Mouse (Mus musculus) frontal cortex, postnatal 36 days (tissue): ENCODE data around the gene Cxcl12.

Experiments used
- DNase-seq, 2 experiments: peaks; one replicate each; pipeline ENCODE4 v3.0.0; 2022; ENCODE audit warnings: low spot score in 2 of 2

Cxcl12 gene

DNA sequence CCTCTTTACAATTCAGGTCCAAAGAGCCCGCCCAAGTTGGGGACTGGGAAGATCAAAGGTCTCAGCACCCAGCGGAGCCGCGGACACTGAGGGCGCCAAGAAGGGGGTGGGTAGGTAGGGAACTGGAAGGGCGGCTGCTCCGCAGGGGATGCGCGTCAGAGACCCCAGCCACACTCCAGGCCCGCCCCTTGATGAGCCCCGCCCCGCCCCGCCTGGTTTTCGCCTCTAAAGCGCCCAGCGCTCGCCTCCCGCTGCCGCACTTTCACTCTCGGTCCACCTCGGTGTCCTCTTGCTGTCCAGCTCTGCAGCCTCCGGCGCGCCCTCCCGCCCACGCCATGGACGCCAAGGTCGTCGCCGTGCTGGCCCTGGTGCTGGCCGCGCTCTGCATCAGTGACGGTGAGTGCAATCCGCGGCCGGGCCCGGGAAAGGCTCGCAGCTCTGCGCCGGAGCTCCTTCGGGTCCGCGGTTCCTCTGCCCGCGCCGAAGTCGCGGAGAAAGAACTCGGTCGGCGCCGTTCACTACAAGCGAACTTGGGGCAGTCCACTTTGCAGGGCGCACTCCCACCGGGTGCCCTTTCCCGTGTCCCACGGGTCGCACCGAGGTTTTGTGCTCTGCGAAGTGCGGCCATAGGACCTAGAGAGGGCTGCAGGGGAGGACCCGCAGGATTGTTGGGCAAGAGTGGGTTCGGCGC lies at the start of gene Cxcl12:
Gene Cxcl12, plus strand, starts transcription at position 215 of the 691 bp plus-strand sequence.
- peak; percentile 27 to 37 for DNase-seq

DNA sequence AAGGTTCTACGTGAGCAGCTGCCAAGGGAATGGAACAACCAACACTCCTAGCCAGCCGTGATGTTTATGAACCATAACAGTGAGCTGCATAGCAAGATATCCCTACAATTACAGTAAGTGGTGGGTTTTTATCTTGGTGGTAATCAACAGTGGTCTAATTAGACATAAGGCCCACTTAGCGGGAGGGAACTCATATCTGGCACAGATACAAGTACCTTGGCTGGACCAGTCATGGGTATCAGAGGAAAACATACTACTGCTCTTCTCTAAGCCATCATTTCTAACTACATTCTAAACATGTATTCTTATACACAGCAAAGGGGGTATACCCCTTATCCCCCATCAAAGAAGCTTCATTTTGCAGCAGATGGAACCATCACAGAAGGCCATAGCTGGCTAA lies 46.3 kb upstream of the Cxcl12 start:
- DNase-seq: no peak

DNA sequence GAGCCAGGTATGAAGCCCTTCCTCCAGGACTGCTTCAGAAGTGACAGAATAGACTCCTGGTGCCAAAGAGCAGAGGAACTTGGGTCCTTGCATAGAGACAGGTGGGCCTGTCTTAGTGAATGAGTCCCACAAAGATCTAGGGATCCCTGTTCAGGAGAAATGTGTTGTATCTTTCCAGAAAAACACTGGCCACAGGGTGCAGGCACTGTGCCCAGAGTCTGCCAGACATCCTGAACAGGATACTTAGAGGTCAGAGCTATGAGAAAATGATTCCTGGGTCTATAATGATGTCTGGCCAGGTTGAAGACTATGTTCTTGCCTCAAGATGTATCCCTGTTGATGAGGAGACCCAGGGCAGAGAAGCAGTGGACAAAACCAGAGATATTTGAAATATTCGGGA lies 42.0 kb upstream of the Cxcl12 start:
- no peak for DNase-seq

DNA sequence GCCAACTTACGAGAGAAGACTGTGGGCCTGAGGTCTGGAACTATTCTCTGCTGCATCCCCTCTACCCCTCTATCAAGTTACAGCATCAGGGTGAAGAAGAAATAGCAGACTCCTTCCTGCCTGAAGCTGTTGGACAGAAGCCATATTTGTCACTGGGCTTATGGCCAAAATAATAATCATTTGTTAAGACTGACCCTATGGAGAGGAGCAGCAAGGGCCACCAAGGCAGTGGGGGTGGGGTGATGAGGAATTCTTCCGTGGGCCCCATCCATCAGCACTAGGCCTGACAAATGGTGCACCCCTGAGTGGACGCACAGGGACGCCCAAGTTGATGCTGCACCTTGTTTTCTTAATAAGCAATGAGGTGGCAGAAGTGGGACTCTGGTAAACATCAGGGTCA lies 38.9 kb upstream of the Cxcl12 start:
- DNase-seq: no peak

DNA sequence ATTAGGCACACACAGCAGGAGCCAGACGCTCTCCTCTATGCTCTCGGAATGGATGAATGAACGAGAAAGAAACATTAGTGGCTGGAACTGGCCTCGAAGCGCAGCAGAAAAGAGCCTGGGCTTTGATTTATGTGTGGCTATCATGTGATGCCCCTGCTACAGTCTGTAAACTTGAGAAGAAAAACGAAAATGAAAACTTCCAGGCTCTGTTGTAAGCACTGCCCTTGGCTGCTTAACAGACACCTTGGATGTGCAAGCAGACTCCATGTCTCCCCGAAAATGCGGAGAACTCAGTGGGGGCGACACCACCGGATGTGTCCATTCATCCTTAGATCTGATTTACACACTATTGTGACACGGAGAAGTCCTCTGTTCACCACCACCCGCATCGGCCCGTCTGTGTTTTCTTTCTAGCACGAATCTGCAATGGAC lies 37.6 kb upstream of the Cxcl12 start:
- DNase-seq: no peak

DNA sequence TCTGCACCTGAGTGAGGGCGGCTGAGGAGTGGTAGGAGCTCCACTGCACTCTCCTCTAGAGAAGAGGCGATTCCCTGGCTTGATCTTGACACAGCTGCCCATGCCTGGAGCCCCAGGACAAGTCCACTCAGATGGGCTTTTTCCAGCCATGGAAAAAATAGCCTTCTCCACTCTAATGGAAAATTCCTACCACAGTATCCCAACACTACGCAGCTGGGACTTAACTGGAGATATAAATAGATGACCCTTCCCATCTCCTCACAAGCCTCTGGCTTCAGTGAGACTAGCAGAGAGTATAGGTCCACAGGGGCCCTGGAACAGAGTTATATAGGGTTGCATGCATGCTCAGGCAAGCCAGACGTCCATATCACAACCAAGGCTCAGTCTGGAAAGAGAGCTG lies 33.8 kb upstream of the Cxcl12 start:
- no peak for DNase-seq

DNA sequence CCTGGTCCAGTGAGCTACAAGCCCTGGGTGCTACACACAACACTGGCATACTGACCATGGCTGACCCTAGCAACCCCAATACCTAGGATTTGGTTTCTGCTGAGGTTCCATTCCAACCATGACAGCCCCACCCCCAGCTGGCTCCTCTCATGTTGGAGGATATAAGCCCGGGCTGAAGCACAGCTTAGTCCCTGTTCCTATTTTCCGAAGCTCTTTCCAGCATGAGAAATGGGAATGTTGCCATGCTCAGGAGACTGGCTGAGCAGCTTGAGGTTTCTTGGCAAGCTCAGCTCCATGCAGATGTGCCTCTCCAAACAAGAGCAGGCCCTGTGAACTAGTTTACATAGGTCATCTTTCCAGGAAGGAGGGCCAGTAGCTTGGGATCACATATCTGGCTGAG lies 30.6 kb upstream of the Cxcl12 start:
- DNase-seq: no peak

DNA sequence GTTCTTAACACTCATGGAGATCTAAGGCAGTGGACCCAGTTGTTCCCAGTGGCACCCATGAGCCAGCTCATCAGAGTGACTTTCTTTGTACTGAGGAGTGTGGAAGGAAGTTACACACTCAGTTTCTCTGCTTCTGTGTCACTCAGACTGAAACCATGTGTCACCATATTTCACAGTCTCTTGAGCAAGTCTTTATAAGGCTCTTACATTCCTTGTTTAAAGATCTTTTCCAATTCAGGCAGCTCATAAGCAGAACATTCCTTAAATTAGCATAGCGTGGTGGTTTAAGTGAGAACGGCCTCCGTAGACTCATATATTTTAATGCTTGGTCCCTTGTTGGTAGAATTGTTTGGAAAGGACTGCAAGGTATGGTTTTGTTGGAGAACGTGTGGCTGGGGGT lies 27.4 kb upstream of the Cxcl12 start:
- DNase-seq: peak in 1 of 2 experiments; percentile 20

DNA sequence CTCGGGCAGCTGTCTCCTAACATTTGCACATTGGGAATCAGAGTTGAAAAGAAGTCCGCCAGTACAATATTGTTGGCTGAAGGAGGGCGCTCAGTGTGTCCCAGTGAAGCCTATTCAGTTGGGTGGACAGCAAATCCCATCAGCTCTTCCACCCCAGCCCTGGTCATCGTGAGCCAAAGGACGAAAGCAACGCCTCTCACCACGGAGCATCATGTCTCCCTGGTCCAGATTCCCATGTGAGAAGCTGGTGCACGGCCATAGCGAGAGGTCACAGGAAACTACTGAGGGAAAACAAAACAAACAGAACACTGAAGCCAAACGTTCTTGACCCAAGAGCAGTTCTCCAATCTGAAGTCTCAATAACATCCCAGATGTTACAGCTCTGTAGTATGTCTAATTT lies 21.4 kb upstream of the Cxcl12 start:
- DNase-seq: no peak

DNA sequence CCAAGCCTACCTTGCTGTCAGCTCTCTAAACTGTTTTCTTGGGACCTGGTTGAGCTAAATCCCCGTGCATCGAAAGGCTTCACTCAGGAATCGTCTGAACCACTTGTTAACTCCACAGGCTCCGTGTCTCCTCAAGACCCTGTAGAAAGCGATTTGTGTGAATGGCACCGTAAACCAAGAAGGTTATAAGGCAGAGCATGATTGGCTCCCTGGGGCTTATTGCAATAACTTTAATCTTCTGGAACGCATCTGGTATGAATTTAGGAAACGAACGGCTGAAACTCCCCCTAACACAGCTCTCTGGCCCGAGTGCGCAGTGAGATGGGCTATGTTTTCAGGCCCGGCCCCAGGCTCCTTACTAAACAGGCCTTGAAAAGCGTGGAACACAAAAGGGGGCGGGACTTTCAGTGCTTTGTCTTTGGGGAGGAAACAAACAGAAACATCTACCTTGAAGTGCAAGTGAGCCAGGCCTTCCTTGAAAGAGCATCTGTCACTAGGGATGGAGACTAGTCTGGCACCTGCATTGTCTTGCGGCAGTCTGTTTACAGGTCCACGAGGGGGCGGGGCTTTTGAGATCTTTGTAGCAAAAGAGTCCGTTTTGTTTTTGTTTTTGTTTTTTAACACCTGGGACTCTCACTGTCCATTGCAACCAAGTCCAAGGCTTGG lies 16.7 kb upstream of the Cxcl12 start:
- no peak for DNase-seq

DNA sequence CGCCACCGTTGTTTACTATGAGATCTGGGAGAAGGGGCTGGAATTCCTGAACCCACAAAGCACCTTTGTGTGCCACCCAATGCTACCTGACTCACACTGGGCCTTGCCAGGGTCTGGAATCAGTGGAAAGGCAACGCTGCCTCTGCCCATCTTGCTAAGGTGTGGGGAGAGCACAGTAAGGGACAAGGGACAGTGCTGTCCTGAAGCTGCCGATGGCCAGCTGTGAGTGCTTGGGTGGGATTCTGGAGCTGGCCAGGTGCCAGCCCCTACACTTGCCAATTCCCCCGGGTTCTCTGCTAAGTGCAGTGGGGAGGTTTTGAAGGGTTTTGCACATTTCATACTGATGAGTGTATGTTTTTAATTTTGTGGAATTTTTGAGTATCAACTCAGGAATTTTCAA lies 15.3 kb upstream of the Cxcl12 start:
- DNase-seq: no peak

DNA sequence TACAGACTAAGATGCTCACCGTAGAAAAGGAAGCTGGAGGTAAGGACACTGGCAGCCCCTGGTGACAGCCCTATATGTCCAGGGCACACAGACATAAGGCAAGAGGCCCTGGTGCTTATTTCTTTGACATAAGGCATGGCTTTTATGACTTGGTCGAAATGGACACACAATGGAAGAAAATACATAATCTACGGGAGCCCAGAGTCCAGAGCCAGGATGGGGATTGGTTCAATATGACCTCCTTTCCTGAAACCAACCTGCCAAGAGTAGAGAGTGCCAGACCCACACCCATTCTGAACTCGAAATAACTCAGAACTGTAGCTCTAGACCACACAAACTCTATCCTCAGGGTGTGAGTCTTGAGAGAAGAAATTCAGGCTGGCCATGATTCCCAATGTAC lies 11.5 kb upstream of the Cxcl12 start:
- no peak for DNase-seq

DNA sequence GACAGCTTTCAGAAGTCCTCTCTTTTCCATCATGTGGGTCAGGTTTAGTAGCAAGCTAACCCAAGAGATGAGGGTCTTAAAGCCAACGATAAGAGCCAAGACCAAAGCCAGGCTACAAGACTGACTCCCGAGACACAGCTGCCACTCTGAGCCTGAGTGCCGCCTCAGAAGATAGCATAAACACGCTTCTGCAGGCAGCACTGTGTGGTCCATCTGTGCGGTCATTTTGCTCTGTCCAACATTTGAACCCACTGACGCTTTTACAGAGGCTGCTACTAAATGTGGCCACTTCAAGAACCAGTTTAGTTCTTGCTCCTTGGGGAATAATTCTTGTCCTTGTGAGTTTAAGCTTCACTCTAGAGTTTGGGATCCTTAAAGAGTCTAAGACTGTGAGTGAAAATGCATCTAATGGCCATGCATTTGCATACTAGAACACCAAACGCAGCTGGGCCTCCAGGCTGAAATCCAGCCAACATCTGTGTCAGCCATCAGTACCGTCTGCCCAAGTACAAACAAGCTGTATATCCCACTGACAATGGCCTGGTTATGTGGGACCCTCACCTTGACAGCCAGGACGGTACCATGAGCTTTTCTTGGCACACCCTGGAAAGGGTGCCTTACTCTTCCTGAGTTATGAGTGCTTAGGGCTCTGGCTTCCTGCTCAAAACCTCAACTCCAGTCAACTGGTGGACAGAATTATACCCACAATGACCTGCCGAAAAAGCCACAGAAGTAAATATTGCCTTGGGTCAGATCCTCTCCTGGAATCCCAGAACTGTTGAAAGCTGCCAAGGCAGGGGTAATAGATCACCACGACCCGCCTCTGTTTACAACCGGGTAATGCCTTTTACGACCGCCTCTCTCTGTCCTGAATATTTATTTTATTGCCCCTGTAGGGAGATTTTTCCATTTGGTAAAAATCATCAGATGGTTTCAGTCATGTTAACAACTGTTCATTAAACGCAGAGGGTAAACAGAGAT lies 8.3 kb upstream of the Cxcl12 start:
- no peak for DNase-seq

DNA sequence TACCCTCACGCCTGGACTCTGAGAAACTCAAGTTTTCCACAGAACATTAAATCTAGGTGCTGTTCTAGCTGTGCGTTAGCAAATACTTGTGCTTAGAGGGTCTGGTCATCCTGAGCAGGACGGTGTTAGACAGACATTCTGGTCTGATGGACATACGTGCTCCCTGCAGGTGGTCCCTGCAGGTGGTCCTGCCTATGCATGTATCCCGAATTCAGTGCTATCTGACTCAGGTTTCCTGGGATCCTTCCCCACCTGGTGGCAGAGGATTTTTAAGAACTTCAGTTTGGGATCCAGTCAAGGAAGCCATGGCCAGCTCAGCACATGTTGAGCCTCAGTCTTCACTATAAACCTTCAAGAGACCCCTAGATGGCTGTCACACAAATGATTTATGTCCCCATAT lies 4.8 kb upstream of the Cxcl12 start:
- no peak for DNase-seq

DNA sequence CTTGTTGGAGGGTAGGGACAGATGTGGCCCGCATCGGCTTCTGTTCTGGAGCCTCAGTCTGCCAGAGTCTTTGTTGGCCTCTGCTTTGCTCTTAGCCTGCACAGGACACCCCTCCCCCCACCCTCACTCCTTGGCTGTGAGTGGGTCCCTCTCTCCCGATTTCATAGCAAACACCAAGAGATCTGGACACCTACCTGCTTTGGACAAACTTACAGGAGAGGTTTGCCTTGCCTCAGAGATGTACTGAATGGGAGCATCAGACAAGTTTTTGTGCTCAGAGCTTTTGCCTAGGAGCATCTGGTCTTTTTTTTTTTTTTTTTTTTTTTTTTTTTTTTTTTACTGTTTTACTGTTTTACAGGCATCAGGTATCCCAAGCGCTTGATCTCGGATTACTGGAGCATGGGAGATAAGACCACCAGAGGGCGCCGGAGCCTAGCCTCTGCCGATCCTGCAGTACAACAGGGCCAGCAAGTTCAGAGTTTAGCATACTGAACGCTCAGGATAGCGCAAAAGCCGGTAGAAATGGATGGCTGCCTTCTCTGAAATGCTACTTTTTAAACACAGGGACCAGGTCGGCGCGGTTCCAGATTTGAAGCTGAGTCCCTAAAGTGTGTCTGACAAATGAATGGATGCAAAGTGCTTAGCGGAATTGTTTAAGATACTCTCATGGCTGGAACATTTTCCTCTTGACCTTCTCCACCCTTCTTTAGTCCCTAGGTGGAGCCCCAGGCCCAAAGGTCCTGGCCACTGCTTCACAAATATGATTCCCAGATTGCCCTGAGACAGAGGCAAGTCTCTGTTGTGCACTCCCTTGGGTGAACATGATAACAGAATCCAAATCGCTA lies 1.5 kb upstream of the Cxcl12 start:
- DNase-seq: peak; percentile 87 to 92

DNA sequence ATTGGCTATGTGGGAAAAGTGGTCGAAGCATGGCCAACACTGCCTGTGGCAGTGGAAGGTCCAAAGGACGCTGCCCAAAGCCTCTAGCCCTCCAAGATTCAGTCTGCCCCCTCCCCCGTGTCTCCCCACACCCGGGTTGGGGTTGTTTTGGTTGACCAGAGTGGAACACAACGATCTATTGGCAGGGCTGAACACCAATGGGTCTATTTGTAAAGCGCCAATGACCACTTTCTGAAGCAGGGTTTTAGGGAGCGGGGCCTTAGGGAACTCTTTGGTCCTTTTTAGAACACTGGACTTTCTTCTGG lies 957 bp upstream of the Cxcl12 start:
- peak in 1 of 2 experiments; percentile 9 for DNase-seq

DNA sequence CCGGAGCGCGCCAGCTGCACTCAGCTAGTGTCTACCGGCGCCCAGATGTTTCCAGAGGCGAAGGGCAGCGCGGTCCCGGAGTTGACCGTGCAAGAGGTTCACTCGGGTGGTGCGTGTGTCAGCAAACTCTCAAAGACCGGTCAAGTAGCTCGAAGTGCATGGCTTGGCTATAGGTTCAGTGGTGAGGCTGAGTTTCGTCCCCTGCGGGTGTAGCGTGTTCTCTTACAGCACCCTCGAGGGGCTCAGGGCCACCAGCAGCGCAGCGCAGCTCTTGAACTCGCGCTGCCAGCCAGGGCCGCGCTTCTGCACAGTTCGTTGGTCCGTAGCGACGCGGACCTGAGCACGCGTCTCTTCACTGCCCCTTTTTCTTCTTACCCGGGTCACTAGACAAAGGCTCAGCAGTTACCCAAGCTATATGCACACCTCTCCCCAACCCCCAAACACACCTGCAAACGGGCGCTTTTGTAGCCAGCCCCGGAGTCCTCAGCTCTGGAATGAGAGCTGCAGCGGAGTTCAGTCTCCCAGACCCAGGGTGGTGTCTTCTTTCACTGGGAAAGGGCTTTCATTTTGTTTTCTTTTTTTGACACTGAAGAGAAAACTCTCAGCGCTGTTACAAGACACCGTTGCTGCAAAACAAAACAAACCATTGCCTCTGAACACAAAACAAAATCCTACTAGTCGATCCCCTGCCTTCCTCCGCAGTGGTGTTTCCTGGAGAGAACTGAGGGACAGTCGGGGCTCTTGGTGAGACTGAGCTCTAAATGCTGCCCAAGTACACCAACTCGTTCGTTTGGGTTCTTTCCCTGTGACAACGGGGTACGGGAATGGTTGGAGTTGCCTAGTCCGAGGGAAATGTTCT lies 945 bp downstream of the Cxcl12 start:
- DNase-seq: peak; percentile 5 to 20

DNA sequence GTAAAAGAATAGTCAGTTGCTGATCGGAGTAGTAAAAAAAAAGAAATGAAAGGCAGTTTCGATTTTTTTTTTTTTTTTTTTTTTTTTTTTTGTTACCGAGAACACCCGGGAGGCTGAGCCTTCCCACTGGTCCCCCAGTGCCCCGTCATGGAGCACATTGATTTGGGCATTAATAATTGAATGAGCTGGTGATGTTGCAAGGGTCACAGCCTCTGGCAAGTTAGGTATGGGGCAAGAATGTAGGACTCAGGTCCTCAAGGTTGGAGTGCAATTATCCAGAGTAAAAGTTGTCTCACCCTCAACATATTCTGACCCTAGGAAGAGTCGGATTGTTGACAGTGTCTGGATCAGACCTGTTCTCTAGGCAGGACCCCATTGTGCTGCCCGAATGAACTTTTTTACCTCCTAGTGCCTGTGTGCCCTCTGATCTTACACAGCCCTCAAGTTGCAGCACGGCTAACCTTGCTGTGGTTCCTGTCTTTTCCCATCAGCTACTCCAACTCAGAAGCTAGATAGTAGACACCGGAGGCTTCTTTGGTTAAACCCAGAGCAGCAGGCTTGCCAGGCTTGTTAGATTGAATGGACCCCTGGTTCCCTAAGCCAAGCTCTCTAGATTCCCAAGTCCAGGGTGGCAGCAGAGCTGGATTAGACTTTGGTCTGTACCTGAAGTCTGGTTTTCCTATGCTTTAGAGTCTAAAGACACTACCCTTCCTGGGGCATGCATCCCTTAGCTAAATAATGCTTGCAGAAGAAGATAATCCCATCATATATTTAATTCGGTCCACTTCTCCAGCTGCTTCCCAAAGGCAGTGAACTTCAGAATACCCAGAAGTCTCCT lies 1.8 kb downstream of the Cxcl12 start:
- no peak for DNase-seq

DNA sequence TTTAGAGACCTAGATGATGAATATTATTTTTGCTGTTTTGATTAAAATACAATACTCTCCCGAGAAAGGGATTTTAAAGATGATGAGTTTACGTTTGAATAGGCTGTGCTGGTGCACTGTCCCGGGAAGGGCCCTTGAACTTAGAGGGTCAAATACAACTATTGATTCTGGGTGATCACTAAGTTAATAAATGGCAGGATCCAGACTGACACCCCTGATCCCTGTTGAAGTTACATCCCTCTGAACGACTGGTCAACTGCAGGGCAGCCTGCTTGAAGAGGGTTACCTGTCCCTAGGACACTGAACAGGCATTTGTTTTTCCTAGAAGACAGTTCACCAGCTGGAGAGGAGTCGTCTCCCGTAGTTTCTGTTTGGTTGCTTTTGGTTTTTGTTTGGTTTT lies 4.0 kb downstream of the Cxcl12 start:
- no peak for DNase-seq

DNA sequence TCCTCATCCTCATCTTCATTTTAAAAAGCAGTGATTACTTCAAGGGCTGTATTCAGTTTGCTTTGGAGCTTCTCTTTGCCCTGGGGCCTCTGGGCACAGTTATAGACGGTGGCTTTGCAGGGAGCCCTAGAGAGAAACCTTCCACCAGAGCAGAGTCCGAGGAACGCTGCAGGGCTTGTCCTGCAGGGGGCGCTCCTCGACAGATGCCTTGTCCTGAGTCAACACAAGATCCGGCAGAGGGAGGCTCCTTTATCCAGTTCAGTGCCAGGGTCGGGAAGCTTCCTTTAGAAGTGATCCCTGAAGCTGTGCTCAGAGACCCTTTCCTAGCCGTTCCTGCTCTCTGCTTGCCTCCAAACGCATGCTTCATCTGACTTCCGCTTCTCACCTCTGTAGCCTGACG lies 5.5 kb downstream of the Cxcl12 start:
- DNase-seq: peak; percentile 78 to 81
